Mouse (Mus musculus): ENCODE data around the gene Ifitm1.
"Not testable (repeated sequence)": the region's sequence is repeated elsewhere in the genome, so short reads cannot be mapped to it uniquely, and the experiment has no call there.

The Ifitm1 gene

DNA sequence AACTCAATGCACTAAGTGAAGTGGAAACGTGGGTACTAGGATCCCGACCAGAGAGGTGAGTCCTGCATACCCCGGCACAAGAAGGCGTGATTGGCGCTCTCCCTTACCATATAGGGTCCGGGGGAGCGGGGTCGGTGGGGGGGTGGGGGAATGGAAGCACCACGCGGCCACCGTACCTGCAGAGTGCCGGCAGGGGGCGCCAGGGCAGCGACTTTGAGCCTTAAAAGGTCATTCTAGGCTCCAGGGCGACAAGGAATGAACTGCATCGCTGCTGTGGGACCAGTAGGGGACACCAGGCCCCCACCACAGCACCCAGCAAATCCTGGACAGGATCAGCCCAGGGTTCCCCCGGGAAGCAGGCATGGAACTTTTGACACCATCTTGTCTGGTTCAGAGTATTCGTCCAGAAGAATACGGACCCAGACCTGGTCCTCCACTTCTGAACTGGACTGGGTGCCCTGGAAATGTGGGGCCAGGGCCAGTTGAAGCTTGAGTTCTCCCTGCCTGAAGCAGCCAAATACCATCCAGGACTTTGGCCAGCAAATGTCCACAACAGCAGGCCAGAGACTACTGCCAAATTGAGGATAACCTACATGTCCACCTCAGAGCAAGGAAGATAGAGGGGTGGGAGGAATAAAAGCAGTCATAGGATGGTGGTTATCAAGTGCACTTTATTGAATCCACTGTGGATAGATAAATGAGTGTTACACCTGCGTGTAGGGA is 42.1 kb downstream of the Ifitm1 start:
- no peak; the same call in 1 of the 2 replicates for ATAC-seq (ENCODE audit: insufficient number of reproducible peaks, low FRiP score, low TSS enrichment)

DNA sequence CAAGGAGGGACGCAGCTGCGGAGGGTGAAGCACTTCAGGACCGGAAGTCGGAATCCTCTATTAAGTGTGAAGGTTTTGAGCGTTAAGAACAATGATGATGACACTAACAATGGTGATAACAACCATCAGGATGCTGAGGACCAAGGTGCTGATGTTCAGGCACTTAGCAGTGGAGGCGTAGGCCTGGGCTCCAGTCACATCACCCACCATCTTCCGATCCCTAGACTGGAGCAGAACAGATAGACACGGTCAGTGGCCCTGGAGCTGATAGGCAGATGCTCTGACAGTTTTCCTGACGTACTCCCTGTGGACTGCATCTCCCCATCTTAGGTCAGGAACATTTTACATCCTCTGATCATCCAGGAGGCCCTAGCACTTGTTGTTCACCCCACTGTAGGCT is 42.6 kb downstream of the Ifitm1 start:
- ATAC-seq (ENCODE audit: insufficient number of reproducible peaks, low FRiP score, low TSS enrichment) = no peak

DNA sequence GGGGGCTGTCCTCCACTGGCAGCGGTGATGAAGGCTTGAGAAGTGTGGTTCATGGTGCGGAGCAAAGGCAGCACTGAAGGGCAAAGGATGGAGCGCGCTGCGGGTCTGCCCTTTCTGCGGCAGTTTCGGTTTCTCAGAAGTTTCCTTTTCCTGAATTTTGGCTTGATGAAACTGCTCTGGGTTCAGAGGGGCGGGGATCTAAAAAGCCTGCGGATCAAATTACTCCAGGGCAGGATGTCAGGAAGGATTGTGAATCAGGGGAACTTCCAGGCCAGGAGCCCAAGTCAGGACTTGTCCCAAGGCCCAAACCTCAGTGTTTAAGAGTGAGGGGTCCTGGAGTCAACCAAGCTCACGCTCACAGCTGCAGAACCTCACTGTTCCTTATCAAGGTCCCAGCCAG is 43.6 kb downstream of the Ifitm1 start, which contains the start of gene Ifitm3:
Gene Ifitm3, minus strand, starts transcription at position 178 of the 400 bp plus-strand sequence.
- ATAC-seq (ENCODE audit: insufficient number of reproducible peaks, low FRiP score, low TSS enrichment) = no peak

DNA sequence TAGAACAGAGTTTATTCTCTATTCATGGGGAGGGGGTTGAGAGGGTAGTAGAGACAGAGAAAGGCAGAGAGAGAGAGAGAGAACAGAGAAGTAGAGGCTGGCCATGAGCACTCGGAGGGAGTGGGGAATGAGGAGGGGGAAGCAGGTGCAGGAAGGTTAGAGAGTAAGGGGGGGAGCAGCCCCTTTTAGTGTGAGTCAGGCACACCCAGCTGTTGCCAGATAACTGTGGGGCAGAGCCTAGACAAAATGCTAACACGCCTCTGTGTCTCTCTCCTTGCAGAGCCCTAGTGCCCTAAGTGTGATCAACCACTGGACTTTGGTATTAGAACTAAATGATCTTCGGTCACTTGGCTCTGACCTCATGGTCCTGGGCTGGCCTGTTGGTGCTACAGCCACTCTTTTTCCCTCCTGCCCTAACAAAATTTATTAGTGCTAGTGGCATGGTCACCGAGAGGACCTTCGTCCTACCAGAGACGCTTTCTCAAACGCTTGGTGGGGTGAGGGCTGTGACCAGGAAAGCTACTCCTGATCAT is 44.3 kb downstream of the Ifitm1 start:
- ATAC-seq (ENCODE audit: insufficient number of reproducible peaks, low FRiP score, low TSS enrichment) = no peak

DNA sequence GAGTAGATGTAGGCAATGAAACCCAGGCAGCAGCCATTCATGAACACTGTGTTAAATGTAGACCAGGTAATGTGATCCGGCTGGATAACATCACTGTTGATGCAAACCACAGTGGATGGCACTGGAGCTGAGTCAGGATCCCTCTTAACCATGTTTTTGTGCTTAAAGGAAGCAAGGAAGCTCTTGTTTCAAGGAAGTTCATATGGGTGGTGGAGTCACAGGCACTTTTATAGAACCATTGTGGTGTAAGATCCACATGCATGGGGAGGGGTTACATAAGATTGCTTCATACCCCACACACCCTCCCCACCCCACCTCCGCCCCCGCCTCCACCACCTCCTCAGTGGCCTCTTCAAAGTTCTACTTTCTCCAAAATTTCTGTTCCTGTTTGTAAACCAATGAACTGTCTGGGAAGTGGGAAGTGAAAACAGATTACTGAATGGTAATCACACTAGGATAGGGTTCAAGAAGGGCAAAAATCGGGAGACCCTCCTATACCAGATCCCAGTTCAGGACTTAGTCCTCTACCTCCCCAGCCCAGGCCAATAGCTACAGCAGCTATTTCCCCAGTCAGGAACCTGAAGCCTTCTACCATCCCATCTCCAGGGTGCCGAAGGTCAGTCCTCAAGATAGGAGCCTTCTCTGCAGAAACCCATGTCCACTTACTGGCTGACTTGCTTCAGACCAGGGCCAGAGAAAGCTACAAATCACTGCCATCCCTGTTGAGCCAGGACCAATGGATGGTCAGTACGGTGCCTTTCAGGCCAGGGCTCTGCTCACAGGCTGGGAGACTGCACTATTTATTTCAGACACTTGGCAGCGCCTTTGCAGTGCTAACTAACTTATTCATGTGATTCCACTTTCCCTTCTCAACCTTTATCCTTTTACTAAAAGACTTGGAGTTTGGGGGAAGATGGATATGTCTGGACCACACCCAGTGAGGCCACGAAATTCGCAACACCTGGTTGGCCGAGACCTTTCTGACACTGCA is 50.0 kb downstream of the Ifitm1 start:
- no peak for ATAC-seq (ENCODE audit: insufficient number of reproducible peaks, low FRiP score, low TSS enrichment)

DNA sequence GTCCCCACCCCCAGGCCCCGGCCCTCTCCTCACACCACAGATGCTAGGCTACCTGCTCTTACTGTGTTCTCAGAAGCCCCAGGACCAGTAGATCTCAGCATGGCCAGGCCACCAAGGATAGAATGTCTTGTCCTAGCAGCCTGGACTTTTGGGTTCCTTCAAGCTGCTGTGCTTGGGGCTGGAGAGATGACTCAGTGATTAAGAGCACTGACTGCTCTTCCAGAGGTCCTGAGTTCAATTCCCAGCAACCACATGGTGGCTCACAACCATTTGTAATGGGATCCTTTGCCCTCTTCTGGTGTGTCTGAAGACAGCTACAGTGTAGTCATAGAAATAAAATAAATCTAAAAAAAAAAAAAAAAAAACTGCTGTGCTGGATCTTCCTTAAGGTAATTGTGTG is 50.8 kb downstream of the Ifitm1 start, which contains the start of gene Ifitm6:
Gene Ifitm6, minus strand, starts transcription at position 101 of the 400 bp plus-strand sequence.
- ATAC-seq (ENCODE audit: insufficient number of reproducible peaks, low FRiP score, low TSS enrichment) = not testable (repeated sequence)

DNA sequence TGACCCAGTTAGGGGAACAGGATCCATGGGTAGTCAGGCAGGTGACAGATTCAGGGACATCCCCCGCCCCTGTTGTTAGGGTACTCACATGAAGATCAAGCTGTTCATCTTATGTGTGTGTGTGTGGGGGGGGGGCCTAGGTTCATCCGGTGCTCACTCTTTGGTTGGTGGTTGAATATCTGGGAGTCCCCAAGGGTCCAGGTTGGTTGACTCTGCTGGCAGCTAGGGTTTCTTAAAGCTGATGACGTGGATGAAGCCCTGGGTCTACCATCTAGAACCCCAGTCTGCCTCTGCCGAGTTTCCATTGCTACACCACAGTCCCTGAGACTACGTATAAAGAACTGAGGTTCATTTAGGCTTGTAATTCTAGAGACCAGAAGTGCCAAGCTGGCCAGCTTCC is 52.0 kb downstream of the Ifitm1 start:
- ATAC-seq (ENCODE audit: insufficient number of reproducible peaks, low FRiP score, low TSS enrichment) = no peak

Measured in cerebellum, adult (tissue).